Mouse (Mus musculus): ENCODE results near the gene Abl1.

GRCm38 (mm10) chr2:31654854-31655559, 33.2 kb upstream of the Abl1 start:
- TF ChIP-seq CTCF (IDR thresholded peaks at IDR 0.05; ENCODE audit: insufficient read depth, low read length) (peak; percentile 34), POLR2A (IDR thresholded peaks at IDR 0.05; ENCODE audit: borderline replicate concordance, extremely low read depth, low read depth, low read length) (no peak)
